Mouse (Mus musculus): ENCODE measurements around the gene Gm8947.

Gm8947 gene

GRCm38 (mm10) chr1:151236141-151236930 is 44.2 kb downstream of the Gm8947 start:
- Histone ChIP-seq H3K9me3 (ENCODE audit: low read length) (no peaks in the 10 kb centered on the region), H3K36me3 (ENCODE audit: insufficient read depth, low read length) (no peaks in the 10 kb centered on the region), H3K4me1 (replicated peaks; ENCODE audit: low read depth, low read length) (peaks cover 30% of the 10 kb centered on the region), H3K27me3 (ENCODE audit: insufficient read depth, low read length) (no peaks in the 10 kb centered on the region), H3K4me3 (replicated peaks; ENCODE audit: low read length) (no peak overlapping the region)
- no peak for TF ChIP-seq POU5F1 (IDR thresholded peaks at IDR 0.05; ENCODE audit: borderline replicate concordance, low read length)
- TF ChIP-seq NANOG (IDR thresholded peaks at IDR 0.05; ENCODE audit: borderline replicate concordance, low read length), result no peak
- no peak for TF ChIP-seq CTCF (conservative IDR thresholded peaks at IDR 0.05; ENCODE audit: low read length)

- Histone ChIP-seq H3K4me1 (replicated peaks; ENCODE audit: low read depth, low read length) (peaks cover 30% of the 10 kb centered on the region), H3K36me3 (ENCODE audit: insufficient read depth, low read length) (no peaks in the 10 kb centered on the region), H3K4me3 (replicated peaks; ENCODE audit: low read length) (no peak overlapping the region), H3K9me3 (ENCODE audit: low read length) (no peaks in the 10 kb centered on the region), H3K27me3 (ENCODE audit: insufficient read depth, low read length) (no peaks in the 10 kb centered on the region)
- no peak for TF ChIP-seq NANOG (IDR thresholded peaks at IDR 0.05; ENCODE audit: borderline replicate concordance, low read length)
- TF ChIP-seq POU5F1 (IDR thresholded peaks at IDR 0.05; ENCODE audit: borderline replicate concordance, low read length), result no peak
- no peak for TF ChIP-seq CTCF (conservative IDR thresholded peaks at IDR 0.05; ENCODE audit: low read length)
Observed at GRCm38 (mm10) chr1:151237780-151238179, 45.6 kb downstream of the Gm8947 start.

GRCm38 (mm10) chr1:151243332-151243731 is 51.2 kb downstream of the Gm8947 start:
- no peaks in the 10 kb centered on the region for H3K9me3 ChIP-seq (ENCODE audit: low read length)
- peaks cover 16% of the 10 kb centered on the region for H3K4me1 ChIP-seq (replicated peaks; ENCODE audit: low read depth, low read length)
- H3K27me3 ChIP-seq (ENCODE audit: insufficient read depth, low read length), result no peaks in the 10 kb centered on the region
- no peak overlapping the region for H3K4me3 ChIP-seq (replicated peaks; ENCODE audit: low read length)
- H3K36me3 ChIP-seq (ENCODE audit: insufficient read depth, low read length), result no peaks in the 10 kb centered on the region
- TF ChIP-seq CTCF (conservative IDR thresholded peaks at IDR 0.05; ENCODE audit: low read length) (no peak), NANOG (IDR thresholded peaks at IDR 0.05; ENCODE audit: borderline replicate concordance, low read length) (no peak), POU5F1 (IDR thresholded peaks at IDR 0.05; ENCODE audit: borderline replicate concordance, low read length) (no peak)
